Mouse (Mus musculus): ENCODE results near the gene Camta1. TPM values are rescaled to one million over a fixed set of nuclear protein-coding genes. Genes with fewer than 3 reads are reported as not detected.
A peak's percentile ranks its signal among the peaks of the same experiment; 100 is the strongest.

Camta1 gene
- polyA plus RNA-seq, 1 experiment: 13.4 TPM

- TF ChIP-seq FLI1 (IDR thresholded peaks at IDR 0.05; ENCODE audit: low read length): no peak
- TF ChIP-seq GATA1 (IDR thresholded peaks at IDR 0.05; ENCODE audit: borderline replicate concordance, low read length): no peak
- H3K4me1 ChIP-seq: no peaks in the 10 kb centered on the region
- peaks cover 52% of the 10 kb centered on the region for H3K9me3 ChIP-seq
- no peaks in the 10 kb centered on the region for H3K36me3 ChIP-seq (replicated peaks; ENCODE audit: low read length)
- no peaks in the 10 kb centered on the region for H3K27me3 ChIP-seq (replicated peaks)
- peak overlapping the region; percentile 12 for H3K4me3 ChIP-seq (replicated peaks)
Observed at GRCm38 (mm10) chr4:151237501-151237900, 624.2 kb downstream of the Camta1 start.

- Histone ChIP-seq H3K36me3 (replicated peaks; ENCODE audit: low read length) (no peaks in the 10 kb centered on the region), H3K4me1 (no peaks in the 10 kb centered on the region), H3K9me3 (peaks cover 50% of the 10 kb centered on the region), H3K4me3 (replicated peaks) (no peak overlapping the region), H3K27me3 (replicated peaks) (no peaks in the 10 kb centered on the region)
- TF ChIP-seq GATA1 (IDR thresholded peaks at IDR 0.05; ENCODE audit: borderline replicate concordance, low read length) (no peak), FLI1 (IDR thresholded peaks at IDR 0.05; ENCODE audit: low read length) (no peak)
Observed at GRCm38 (mm10) chr4:151234981-151235380, 626.7 kb downstream of the Camta1 start.

GRCm38 (mm10) chr4:151232028-151232427 is 629.6 kb downstream of the Camta1 start:
- Histone ChIP-seq H3K4me3 (replicated peaks) (no peak overlapping the region), H3K9me3 (peaks cover 27% of the 10 kb centered on the region), H3K27me3 (replicated peaks) (no peaks in the 10 kb centered on the region), H3K4me1 (no peaks in the 10 kb centered on the region), H3K36me3 (replicated peaks; ENCODE audit: low read length) (no peaks in the 10 kb centered on the region)
- TF ChIP-seq FLI1 (IDR thresholded peaks at IDR 0.05; ENCODE audit: low read length): no peak
- TF ChIP-seq GATA1 (IDR thresholded peaks at IDR 0.05; ENCODE audit: borderline replicate concordance, low read length): no peak

- TF ChIP-seq FLI1 (IDR thresholded peaks at IDR 0.05; ENCODE audit: low read length) (no peak), GATA1 (IDR thresholded peaks at IDR 0.05; ENCODE audit: borderline replicate concordance, low read length) (no peak)
- H3K27me3 ChIP-seq (replicated peaks): no peaks in the 10 kb centered on the region
- no peaks in the 10 kb centered on the region for H3K36me3 ChIP-seq (replicated peaks; ENCODE audit: low read length)
- H3K4me1 ChIP-seq: no peaks in the 10 kb centered on the region
- H3K9me3 ChIP-seq: peaks cover 26% of the 10 kb centered on the region
- no peak overlapping the region for H3K4me3 ChIP-seq (replicated peaks)
Observed at GRCm38 (mm10) chr4:151229073-151229472, 632.6 kb downstream of the Camta1 start.

- H3K4me1 ChIP-seq: no peaks in the 10 kb centered on the region
- no peak overlapping the region for H3K4me3 ChIP-seq (replicated peaks)
- H3K27me3 ChIP-seq (replicated peaks): no peaks in the 10 kb centered on the region
- TF ChIP-seq FLI1 (IDR thresholded peaks at IDR 0.05; ENCODE audit: low read length): no peak
- TF ChIP-seq GATA1 (IDR thresholded peaks at IDR 0.05; ENCODE audit: borderline replicate concordance, low read length): no peak
- peaks cover 11% of the 10 kb centered on the region; the same call in 1 of the 2 replicates for H3K9me3 ChIP-seq
- H3K36me3 ChIP-seq (replicated peaks; ENCODE audit: low read length): no peaks in the 10 kb centered on the region
Observed at GRCm38 (mm10) chr4:151226496-151226895, 635.2 kb downstream of the Camta1 start.

- H3K36me3 ChIP-seq (replicated peaks; ENCODE audit: low read length): no peaks in the 10 kb centered on the region
- no peak overlapping the region for H3K4me3 ChIP-seq (replicated peaks)
- H3K27me3 ChIP-seq (replicated peaks): no peaks in the 10 kb centered on the region
- no peaks in the 10 kb centered on the region for H3K4me1 ChIP-seq
- TF ChIP-seq GATA1 (IDR thresholded peaks at IDR 0.05; ENCODE audit: borderline replicate concordance, low read length) (no peak), FLI1 (IDR thresholded peaks at IDR 0.05; ENCODE audit: low read length) (no peak)
- no peaks in the 10 kb centered on the region for H3K9me3 ChIP-seq
Observed at GRCm38 (mm10) chr4:151224017-151224416, 637.7 kb downstream of the Camta1 start.

GRCm38 (mm10) chr4:151223263-151223996 is 638.2 kb downstream of the Camta1 start:
- Histone ChIP-seq H3K27me3 (replicated peaks) (no peaks in the 10 kb centered on the region), H3K4me1 (no peaks in the 10 kb centered on the region), H3K36me3 (replicated peaks; ENCODE audit: low read length) (no peaks in the 10 kb centered on the region), H3K9me3 (peaks cover 2% of the 10 kb centered on the region), H3K4me3 (replicated peaks) (no peak overlapping the region)
- TF ChIP-seq GATA1 (IDR thresholded peaks at IDR 0.05; ENCODE audit: borderline replicate concordance, low read length) (no peak), FLI1 (IDR thresholded peaks at IDR 0.05; ENCODE audit: low read length) (no peak)

GRCm38 (mm10) chr4:151222635-151223034 is 639.0 kb downstream of the Camta1 start:
- Histone ChIP-seq H3K4me1 (no peaks in the 10 kb centered on the region), H3K9me3 (peaks cover 3% of the 10 kb centered on the region), H3K27me3 (replicated peaks) (no peaks in the 10 kb centered on the region), H3K4me3 (replicated peaks) (no peak overlapping the region), H3K36me3 (replicated peaks; ENCODE audit: low read length) (no peaks in the 10 kb centered on the region)
- TF ChIP-seq GATA1 (IDR thresholded peaks at IDR 0.05; ENCODE audit: borderline replicate concordance, low read length) (no peak), FLI1 (IDR thresholded peaks at IDR 0.05; ENCODE audit: low read length) (no peak)

GRCm38 (mm10) chr4:151216553-151217292 is 645.0 kb downstream of the Camta1 start:
- Histone ChIP-seq H3K9me3 (peaks cover 37% of the 10 kb centered on the region), H3K4me3 (replicated peaks) (no peak overlapping the region), H3K4me1 (no peaks in the 10 kb centered on the region), H3K27me3 (replicated peaks) (no peaks in the 10 kb centered on the region), H3K36me3 (replicated peaks; ENCODE audit: low read length) (no peaks in the 10 kb centered on the region)
- TF ChIP-seq GATA1 (IDR thresholded peaks at IDR 0.05; ENCODE audit: borderline replicate concordance, low read length): no peak
- TF ChIP-seq FLI1 (IDR thresholded peaks at IDR 0.05; ENCODE audit: low read length): no peak

- Histone ChIP-seq H3K27me3 (replicated peaks) (no peaks in the 10 kb centered on the region), H3K9me3 (peaks cover 37% of the 10 kb centered on the region), H3K4me3 (replicated peaks) (no peak overlapping the region), H3K36me3 (replicated peaks; ENCODE audit: low read length) (no peaks in the 10 kb centered on the region), H3K4me1 (no peaks in the 10 kb centered on the region)
- no peak for TF ChIP-seq FLI1 (IDR thresholded peaks at IDR 0.05; ENCODE audit: low read length)
- TF ChIP-seq GATA1 (IDR thresholded peaks at IDR 0.05; ENCODE audit: borderline replicate concordance, low read length): no peak
Observed at GRCm38 (mm10) chr4:151215866-151216265, 645.8 kb downstream of the Camta1 start.
